Mouse (Mus musculus): ENCODE measurements around the gene P3h4.

GRCm38 (mm10) chr11:100404456-100405074 lies 10.1 kb downstream of the P3h4 start:
- TF ChIP-seq CTCF (IDR thresholded peaks at IDR 0.05; ENCODE audit: control insufficient read depth, insufficient read depth, insufficient read length) = no peak
- no peak for TF ChIP-seq MYOG (IDR thresholded peaks at IDR 0.05; ENCODE audit: control insufficient read depth, extremely low read depth, insufficient read length)
- TF ChIP-seq MYOD1 (IDR thresholded peaks at IDR 0.05; ENCODE audit: control insufficient read depth, insufficient read length, low read depth) = no peak
- TF ChIP-seq FOSL1 (IDR thresholded peaks at IDR 0.05; ENCODE audit: insufficient read depth, low read length, poor library complexity, severe bottlenecking) = no peak
- TF ChIP-seq MAX (IDR thresholded peaks at IDR 0.05) = no peak
- TF ChIP-seq USF1 (IDR thresholded peaks at IDR 0.05; ENCODE audit: low read depth) = no peak

Measured in C2C12 (cell line).